Mouse (Mus musculus) erythroblast, adult 5-6 weeks (primary cell): Measurements from ENCODE around the gene Gm20696. TPM values are rescaled to one million over a fixed set of nuclear protein-coding genes. Genes with fewer than 3 reads are reported as not detected.
A peak's percentile ranks its signal among the peaks of the same experiment; 100 is the strongest.

Experiments used
- ATAC-seq: replicated peaks from 2 replicates; pipeline ENCODE4 v1.8.0; 2016; ENCODE audit warnings: moderate number of reproducible peaks, mild to moderate bottlenecking, moderate TSS enrichment, inconsistent platforms; ENCODE audit not compliant: poor library complexity, low FRiP score, severe bottlenecking
- total RNA-seq, 2 experiments: library from RNA; stranded (forward) in 1 of 2; stranded (reverse) in 1 of 2; fragments of 150-400 nt in 1 of 2; fragments of 200-764, 138-1000 nt in 1 of 2; gene quantifications; 2 replicates each; pipeline versions ENCODE4 v1.2.3 to v1.2.4; 2015 to 2017; ENCODE audit warnings: low replicate concordance in 2 of 2

Gene Gm20696
- total RNA-seq (2015; ENCODE audit: low replicate concordance) (2.7 and 11.3 TPM in 2 replicates), total RNA-seq (2017; ENCODE audit: low replicate concordance) (3.7 and 7.8 TPM in 2 replicates)

DNA sequence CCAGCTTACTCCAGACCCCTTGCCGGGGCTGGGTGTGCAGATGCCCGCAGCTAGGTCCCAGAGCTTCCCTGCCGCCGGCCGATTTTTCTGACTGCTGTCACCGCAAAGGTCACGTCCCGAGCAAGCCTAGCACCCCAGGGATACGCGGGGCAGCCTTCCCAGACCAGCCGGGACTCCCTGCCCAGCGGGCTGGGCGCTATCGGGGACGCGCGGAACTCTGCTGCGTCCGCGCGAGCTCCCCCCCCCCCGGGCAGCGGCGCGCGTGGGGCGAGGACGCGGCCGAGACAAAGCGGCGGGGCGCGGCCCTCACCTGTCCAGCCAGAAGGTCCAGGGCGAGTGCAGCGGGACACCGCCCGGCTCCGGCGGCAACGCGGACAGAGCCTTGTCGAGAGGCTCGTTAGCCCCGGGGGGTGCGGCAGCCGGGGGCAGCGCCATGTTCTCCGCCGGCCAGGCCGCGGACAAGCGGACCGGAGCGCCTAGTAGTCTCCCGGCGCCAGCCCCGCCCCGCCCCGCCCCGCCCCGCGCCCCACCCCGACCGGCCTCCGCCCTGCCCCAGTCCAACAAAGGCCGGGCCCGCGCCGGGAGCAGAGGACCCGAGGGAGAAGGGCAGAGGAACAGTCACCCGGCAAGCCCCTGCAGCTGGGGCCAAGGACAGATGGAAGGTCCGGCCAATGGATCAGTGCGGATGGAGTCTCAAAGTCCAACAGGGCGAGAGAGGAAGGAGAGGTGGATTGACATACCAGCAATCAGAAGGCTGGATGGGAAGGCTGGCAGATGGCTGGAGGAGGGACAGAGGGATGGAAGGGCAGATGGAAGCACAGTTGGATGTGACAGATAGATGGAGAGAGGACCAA is at the start of gene Gm20696, which contains the start of gene Eif4e3:
Gm20696 (minus strand) TSS at position 480 of the 854 bp plus-strand sequence.
Eif4e3 (minus strand) TSS at position 454 of the 854 bp plus-strand sequence.
- ATAC-seq = no peak

DNA sequence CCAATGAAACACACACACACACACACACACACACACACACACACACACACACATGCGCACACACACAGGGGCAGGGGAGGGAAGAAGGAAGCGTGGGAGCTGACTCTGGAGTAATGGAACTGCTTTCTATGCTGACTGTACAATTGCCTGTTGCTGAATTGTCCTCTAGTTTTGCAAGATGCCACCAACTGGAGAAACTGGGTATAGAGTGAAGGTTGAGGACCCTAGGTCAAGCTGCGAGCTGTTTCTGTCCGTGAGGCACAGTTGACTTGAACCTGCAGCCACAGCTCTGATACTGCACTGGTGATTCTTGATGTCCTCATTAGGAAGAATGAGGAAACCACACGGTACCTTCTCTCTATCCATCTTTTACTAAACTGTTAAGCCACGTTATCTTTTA is 49.3 kb upstream of the Gm20696 start:
- no peak for ATAC-seq

DNA sequence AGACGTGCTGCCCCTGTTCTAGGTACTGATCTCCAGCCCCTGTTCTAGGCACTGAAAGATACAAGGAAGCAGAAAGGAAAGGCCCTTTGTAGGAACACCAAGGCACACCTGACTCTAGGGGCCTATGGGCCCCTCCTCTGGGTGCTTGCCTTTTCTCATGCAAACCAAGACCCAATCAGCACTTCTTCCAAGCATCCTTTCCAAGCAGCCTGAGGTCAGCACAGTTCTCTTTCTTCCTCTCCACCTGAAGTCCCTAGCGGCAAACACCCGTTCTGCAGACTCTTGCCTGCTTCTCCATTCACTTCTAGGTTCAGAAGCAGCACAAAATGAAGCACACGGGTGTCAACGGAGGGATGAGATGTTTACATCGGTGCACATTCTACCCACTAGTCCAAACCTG is 48.6 kb upstream of the Gm20696 start:
- ATAC-seq = no peak

DNA sequence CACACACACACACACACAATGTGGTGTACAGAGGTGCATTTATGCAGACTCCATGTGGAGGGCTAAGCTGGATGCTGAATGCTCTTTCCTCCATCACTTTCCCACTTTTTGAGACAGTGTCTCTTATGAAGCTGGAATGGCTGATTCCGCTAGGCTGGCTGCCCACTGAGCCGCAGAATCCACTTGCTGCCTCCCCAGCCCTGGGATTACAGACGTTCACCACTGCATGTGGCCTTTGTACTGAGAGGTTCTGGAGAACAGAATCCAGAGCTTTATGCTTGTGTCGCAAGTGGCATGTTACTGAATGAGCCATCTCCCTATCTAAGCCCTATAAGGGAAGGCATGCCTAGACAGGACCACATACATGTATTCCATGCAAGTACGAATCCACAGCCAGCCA is 46.7 kb upstream of the Gm20696 start:
- no peak for ATAC-seq

DNA sequence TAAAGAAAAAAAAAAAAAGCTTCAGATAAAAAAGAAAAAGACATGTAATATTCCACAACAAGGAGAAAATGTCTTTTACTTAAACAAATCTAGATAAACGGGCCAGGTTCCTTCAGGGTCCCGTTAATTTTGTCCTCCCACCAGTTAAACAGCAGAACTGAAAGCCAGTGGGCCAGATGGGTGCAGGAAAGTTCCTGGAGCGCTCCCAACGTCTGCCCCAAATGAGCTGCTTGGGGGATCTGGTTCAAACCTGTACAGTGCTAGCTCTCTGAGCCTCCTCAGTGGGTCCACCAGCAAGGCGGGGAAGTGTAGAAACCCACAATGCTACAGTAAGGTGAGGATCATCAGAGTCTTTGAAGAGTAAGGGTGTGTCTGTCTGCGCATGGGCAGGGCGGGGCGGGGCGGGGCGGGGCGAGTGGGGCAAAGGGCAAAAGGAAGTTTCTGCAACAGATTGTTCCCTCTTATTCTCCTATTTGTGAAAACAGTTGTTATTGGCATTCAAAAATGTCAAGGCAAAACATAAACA is 45.0 kb upstream of the Gm20696 start:
- ATAC-seq = no peak

DNA sequence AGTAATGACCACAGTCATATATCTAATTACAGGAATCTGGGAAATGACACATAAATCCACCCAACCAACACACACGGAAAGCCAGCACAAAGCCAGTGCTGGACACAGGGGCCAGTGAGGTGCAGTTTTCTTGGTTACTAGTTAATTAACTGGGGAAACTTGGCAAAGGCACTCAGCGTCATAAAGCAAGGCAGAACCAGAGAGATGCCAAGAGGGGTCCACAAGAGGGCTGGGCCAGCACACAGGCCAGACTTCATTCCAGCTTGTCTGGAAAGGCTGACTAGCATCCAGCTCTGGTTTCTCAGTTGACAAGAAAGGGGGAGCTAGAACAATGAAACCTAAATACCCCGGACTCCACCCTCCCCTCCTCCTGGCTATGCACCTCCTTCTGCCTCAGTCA is 33.9 kb upstream of the Gm20696 start:
- no peak for ATAC-seq

DNA sequence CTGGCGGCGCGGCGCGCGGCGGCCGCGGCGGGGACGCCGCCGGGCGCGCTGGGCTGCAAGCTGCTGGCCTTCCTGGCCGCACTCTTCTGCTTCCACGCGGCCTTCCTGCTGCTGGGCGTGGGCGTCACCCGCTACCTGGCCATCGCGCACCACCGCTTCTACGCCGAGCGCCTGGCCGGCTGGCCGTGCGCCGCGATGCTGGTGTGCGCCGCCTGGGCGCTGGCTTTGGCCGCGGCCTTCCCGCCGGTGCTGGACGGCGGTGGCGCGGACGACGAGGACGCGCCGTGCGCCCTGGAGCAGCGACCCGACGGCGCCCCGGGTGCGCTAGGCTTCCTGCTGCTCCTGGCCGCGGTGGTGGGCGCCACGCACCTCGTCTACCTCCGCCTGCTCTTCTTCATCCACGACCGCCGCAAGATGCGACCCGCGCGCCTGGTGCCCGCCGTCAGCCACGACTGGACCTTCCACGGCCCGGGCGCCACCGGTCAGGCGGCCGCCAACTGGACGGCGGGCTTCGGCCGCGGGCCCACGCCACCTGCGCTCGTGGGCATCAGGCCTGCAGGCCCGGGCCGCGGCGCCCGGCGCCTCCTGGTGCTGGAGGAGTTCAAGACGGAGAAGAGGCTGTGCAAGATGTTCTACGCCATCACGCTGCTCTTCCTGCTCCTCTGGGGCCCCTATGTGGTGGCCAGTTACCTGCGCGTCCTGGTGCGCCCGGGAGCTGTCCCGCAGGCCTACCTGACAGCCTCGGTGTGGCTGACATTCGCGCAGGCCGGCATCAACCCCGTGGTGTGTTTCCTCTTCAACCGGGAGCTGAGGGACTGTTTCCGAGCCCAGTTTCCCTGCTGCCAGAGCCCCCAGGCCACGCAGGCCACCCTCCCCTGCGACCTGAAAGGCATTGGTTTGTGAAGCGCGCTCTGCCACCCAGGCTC is 26.6 kb upstream of the Gm20696 start:
- no peak for ATAC-seq

GRCm38 (mm10) chr6:99692206-99692915 is 25.8 kb upstream of the Gm20696 start, which contains the start of gene Gpr27:
Gene Gpr27, plus strand, starts transcription at chr6:99692679.
- no peak for ATAC-seq

DNA sequence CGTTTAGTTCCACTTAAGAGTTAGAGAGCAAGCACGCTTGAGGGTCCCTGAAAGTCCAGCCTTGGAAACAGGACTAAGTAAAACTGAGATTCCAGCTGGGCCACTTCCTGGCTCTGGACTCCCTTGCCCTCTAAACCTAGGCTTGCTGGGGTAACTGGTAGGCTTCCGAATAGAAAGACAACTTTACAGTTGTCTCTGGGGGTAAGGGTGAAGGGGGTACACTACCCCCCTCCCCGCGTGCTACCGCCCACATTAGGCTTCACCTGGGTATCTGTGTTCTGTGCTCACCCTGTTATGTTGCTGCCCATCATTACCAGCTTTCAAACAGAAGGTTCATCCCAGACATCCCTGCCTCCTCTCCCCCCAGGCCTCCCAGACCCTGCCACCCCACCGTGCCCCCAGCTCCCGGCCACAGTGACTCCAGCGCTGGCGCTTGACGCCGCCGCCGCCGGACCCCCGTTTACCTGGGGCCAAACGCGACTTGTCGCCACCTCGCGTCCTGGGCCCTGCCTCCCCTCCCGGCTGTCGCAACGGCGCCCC is 25.1 kb upstream of the Gm20696 start:
- ATAC-seq = no peak

- no peak for ATAC-seq
Measured at GRCm38 (mm10) chr6:99688513-99688912, 21.9 kb upstream of the Gm20696 start.

- no peak; the same call in 1 of the 2 replicates for ATAC-seq
Measured at GRCm38 (mm10) chr6:99684899-99685298, 18.3 kb upstream of the Gm20696 start.

DNA sequence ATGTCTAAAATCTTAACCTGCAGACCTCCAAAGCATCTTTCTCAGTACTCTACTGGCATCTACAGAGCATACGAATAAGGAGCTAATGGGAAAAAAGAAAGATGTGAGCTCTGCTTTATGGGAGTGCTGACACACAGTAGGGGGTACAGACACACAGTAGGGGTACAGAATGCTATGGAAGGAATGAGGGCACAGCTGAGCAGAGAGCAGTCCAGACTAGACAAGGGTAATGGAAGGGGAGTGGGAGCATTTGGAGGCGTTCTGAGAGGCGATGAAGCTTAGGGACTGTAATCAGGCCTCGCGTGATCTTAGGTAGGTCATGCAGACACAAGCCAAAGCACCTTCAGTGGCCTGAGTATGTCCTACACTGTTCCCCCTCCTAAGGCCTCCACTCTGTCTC is 17.4 kb upstream of the Gm20696 start:
- no peak for ATAC-seq

DNA sequence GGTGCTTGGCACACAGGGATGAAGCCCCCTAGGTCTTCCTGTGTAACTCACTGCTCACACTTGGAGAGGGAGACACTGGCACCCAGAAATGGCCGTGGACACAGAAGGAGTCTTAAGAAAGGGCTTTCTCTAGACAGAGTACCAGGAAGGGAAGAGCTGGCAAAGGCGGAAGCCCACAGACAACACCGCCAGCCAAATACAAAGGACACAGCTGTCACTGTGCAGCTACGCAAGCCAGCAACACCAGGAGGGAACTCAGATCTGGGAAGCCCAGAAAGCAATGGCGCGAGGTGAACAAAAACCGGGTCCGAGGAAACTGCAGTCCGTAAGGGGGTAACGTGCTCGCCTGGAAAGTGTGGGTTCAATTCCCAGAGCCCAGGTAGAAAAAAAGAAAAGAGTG is 11.5 kb upstream of the Gm20696 start:
- no peak for ATAC-seq

- ATAC-seq = no peak
Measured at GRCm38 (mm10) chr6:99677325-99677724, 10.7 kb upstream of the Gm20696 start.

DNA sequence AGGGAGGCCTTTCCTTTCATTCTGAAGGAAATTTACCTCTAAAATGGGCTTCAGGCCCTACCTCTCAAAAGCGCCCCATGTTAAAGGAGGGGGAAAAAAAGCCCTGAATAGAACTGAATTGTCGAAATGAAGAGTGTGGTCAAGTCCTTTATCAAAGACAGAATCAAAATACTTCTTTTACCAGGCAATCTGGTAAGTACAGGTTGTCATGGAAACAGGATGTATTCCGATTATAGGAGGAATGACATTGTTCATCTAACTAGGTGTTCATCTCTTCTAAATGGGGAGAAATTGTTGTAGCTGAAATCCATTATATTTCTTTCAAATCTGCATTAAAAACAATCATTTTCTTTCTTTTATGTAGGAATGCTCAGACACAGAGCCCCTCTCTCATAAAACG is 7.9 kb upstream of the Gm20696 start:
- ATAC-seq = no peak

DNA sequence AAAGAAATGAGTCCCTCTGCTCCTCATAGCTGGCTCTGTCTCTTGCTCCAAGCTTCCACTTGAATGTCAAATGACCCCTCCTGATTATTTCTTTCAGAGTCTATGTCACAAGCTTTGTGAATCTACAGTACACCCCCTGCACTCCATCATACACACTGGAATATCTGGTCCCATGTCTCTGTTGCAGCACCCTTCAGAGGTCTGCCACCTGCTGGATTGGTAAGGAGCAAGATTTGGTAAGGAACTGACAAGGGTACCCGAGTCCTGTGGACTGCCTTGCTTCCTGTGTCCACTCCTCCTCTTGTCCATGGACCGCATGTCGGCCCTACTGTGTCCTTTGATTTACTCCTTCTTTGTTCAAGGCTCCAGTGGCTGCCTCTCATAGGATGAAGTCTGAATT is 5.2 kb upstream of the Gm20696 start:
- ATAC-seq = no peak

DNA sequence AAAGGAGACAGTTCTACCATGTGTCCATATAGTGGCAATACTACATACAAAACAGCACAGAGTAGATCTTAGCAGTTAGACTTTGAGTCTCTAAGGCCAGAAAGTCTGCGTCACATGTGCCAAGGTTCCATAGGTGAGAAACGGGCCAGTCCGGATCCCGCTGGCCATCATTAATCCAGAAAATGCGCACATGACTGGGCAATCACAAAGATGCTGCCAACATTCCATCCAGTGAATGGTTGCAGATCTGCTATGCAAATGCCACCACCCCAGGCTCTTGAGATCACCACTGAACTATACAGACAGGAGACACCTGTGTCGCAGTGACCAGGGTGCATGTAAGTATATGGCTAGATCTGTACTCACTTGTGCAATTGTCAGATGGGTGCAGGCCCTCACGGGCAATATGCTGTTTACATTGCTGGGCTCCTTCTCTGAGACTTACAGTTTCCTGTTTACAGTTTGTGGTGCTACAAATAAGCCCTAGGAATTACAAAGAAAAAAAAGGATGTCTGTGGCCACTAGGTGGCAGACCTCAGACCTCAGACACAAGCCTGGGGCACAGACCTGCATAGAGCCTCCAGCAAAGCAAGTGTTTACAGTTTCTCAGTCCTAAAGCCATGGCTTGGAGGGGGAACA is 4.0 kb upstream of the Gm20696 start:
- 0 out of 2 replicates have a peak, but pooled peaks have one; percentile 55 for ATAC-seq

DNA sequence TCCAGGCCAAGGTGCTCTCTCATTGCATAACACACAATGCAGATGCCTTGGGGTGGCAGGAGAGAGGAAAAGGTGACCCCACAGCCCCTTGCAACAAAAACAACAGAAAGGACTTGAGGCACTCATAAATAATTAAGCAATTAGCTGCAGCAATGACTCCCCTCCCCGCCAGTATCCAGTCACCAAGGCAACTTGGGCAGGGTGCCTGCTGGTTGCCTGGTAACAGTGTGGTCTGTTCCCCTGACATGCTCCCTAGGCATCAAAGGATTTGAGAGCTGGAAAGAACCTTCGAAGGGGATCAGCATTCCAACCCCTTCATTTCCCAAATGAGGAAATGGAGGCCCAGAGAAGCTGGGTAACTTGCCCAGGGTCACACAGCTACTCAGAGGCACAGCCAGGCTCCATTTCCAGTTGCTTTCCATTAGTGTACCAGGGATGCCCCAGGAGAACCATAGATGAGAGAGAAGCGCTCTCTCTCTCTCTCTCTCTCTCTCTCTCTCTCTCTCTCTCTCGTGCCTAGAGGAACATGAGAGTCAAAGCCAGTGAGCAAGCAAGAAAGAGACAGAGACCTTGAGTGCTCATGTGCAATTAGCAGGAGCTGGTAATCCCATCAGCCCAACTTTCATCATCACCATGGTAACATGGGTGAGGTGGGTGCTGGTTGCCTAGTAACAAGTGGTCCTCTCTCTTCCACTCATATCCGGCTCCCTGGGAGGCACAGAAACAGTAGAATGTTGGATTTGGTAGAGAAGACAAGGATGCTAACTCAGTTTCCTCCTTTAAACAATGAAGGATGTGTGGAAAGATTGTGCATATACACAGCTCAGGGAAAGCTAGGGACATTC is 3.1 kb upstream of the Gm20696 start:
- ATAC-seq = no peak
